Mouse (Mus musculus): ENCODE data around the gene Cd86. TPM values are rescaled to one million over a fixed set of nuclear protein-coding genes. Genes with fewer than 3 reads are reported as not detected.

Cd86 gene
- polyA plus RNA-seq, 1 experiment from 2014 or later = 2.6 TPM

- Histone ChIP-seq H3K9ac (no peak overlapping the region), H3K9me3 (no peaks in the 10 kb centered on the region), H3K27me3 (no peaks in the 10 kb centered on the region), H3K27ac (no peak overlapping the region), H3K4me3 (no peak overlapping the region), H3K4me2 (no peak overlapping the region), H3K4me1 (no peaks in the 10 kb centered on the region), H3K36me3 (no peaks in the 10 kb centered on the region)
- WGBS = 78% methylated on average over 6 of the region's 6 CpGs
- no peak for ATAC-seq (ENCODE audit: borderline replicate concordance, extremely low read depth, low FRiP score, low TSS enrichment)
Measured at GRCm38 (mm10) chr16:36684325-36684918, 18.5 kb upstream of the Cd86 start.

GRCm38 (mm10) chr16:36681829-36682228 lies 15.9 kb upstream of the Cd86 start:
- no peak overlapping the region for H3K4me2 ChIP-seq
- no peak overlapping the region for H3K4me3 ChIP-seq
- no peaks in the 10 kb centered on the region for H3K27me3 ChIP-seq
- no peaks in the 10 kb centered on the region for H3K4me1 ChIP-seq
- no peaks in the 10 kb centered on the region for H3K9me3 ChIP-seq
- H3K9ac ChIP-seq = no peak overlapping the region
- 95% methylated on average over 3 of the region's 3 CpGs for WGBS
- H3K27ac ChIP-seq = no peak overlapping the region
- no peak for ATAC-seq (ENCODE audit: borderline replicate concordance, extremely low read depth, low FRiP score, low TSS enrichment)
- H3K36me3 ChIP-seq = no peaks in the 10 kb centered on the region

DNA sequence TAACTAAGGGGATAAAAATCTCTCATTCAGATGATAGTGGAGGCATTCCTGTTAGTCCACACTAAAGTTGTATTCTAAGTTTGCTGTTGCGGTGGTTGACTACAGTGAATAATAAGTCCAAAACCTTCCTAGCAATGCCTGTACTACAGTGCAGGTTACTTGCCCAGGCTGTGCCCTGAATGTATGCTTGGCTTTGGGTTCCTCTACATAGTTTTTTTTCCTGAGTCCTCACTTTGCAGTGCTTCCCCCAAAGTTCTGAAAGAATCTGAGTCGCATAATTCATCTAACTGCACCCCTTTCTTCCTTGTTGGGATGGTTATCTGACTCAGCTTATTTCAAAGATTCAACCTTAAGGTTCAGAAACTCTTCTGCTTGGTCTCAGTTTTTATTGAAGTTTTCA lies 10.0 kb upstream of the Cd86 start:
- WGBS = 91% methylated on average over 2 of the region's 2 CpGs
- Histone ChIP-seq H3K36me3 (no peaks in the 10 kb centered on the region), H3K4me2 (no peak overlapping the region), H3K9ac (no peak overlapping the region), H3K27ac (no peak overlapping the region), H3K9me3 (no peaks in the 10 kb centered on the region), H3K4me3 (no peak overlapping the region), H3K4me1 (no peaks in the 10 kb centered on the region), H3K27me3 (no peaks in the 10 kb centered on the region)
- ATAC-seq (ENCODE audit: borderline replicate concordance, extremely low read depth, low FRiP score, low TSS enrichment) = no peak

DNA sequence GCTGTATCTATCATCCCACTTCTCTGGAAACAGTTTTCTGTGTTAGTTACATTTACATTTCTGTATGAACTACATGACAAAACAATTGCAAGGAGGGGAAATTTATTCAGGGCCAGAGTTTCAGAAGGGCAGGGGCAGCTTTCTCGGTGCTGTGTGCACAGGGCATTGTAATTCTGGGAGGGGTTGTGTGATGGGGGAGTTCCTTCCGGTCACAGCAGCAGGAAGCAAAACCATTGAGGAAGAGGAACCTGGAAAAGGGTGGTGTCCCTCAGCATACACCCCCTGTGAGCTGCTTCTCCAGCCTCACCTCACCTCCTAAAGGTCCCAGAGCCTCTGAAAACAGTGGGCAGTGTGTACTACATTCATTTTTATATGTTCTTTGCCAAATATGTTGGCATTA lies 9.4 kb upstream of the Cd86 start:
- Histone ChIP-seq H3K36me3 (no peaks in the 10 kb centered on the region), H3K9me3 (no peaks in the 10 kb centered on the region), H3K27ac (no peak overlapping the region), H3K4me1 (no peaks in the 10 kb centered on the region), H3K9ac (no peak overlapping the region), H3K4me2 (no peak overlapping the region), H3K4me3 (no peak overlapping the region), H3K27me3 (no peaks in the 10 kb centered on the region)
- ATAC-seq (ENCODE audit: borderline replicate concordance, extremely low read depth, low FRiP score, low TSS enrichment) = no peak
- 25% methylated on average over 2 of the region's 2 CpGs for WGBS

- ATAC-seq (ENCODE audit: borderline replicate concordance, extremely low read depth, low FRiP score, low TSS enrichment) = no peak
- H3K9me3 ChIP-seq = no peaks in the 10 kb centered on the region
- H3K27ac ChIP-seq = no peak overlapping the region
- no peak overlapping the region for H3K4me3 ChIP-seq
- no peaks in the 10 kb centered on the region for H3K36me3 ChIP-seq
- 63% methylated on average over 7 of the region's 7 CpGs for WGBS
- no peaks in the 10 kb centered on the region for H3K27me3 ChIP-seq
- no peak overlapping the region for H3K9ac ChIP-seq
- no peak overlapping the region for H3K4me2 ChIP-seq
- H3K4me1 ChIP-seq = no peaks in the 10 kb centered on the region
Measured at GRCm38 (mm10) chr16:36674457-36675204, 8.8 kb upstream of the Cd86 start.

GRCm38 (mm10) chr16:36673196-36673595 lies 7.3 kb upstream of the Cd86 start:
- Histone ChIP-seq H3K27ac (no peak overlapping the region), H3K4me1 (no peaks in the 10 kb centered on the region), H3K4me2 (no peak overlapping the region), H3K4me3 (no peak overlapping the region), H3K36me3 (no peaks in the 10 kb centered on the region), H3K9ac (no peak overlapping the region), H3K9me3 (no peaks in the 10 kb centered on the region), H3K27me3 (no peaks in the 10 kb centered on the region)
- 72% methylated on average over 4 of the region's 4 CpGs for WGBS
- no peak for ATAC-seq (ENCODE audit: borderline replicate concordance, extremely low read depth, low FRiP score, low TSS enrichment)

DNA sequence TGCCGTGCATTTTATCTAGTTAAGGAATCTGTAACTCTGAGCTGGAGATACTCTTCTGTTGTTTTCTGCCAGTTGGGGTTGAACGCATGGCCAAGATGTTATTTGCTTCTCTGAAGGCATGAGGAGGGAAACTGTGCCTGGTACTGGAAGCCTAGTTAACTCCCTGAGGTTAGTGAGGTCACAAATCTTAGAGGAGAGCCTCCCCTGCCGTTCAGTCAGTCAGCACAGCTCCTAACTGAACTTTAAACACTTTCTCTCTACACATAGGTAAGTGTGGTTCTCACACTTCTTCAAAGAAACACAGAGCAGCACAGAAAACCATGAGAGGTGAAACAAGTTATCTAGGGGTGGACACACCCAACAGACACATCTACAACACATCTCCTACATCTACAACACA lies 4.7 kb upstream of the Cd86 start:
- Histone ChIP-seq H3K27ac (no peak overlapping the region), H3K27me3 (no peaks in the 10 kb centered on the region), H3K4me3 (no peak overlapping the region), H3K36me3 (no peaks in the 10 kb centered on the region), H3K4me1 (no peaks in the 10 kb centered on the region), H3K4me2 (no peak overlapping the region), H3K9ac (no peak overlapping the region), H3K9me3 (no peaks in the 10 kb centered on the region)
- WGBS = 77% methylated on average over 3 of the region's 3 CpGs
- ATAC-seq (ENCODE audit: borderline replicate concordance, extremely low read depth, low FRiP score, low TSS enrichment) = no peak

GRCm38 (mm10) chr16:36666448-36667017 lies 652 bp upstream of the Cd86 start:
- Histone ChIP-seq H3K36me3 (no peaks in the 10 kb centered on the region), H3K27ac (no peak overlapping the region), H3K4me1 (no peaks in the 10 kb centered on the region), H3K9me3 (no peaks in the 10 kb centered on the region), H3K4me3 (no peak overlapping the region), H3K27me3 (no peaks in the 10 kb centered on the region), H3K4me2 (no peak overlapping the region), H3K9ac (no peak overlapping the region)
- 82% methylated on average over 10 of the region's 10 CpGs for WGBS
- ATAC-seq (ENCODE audit: borderline replicate concordance, extremely low read depth, low FRiP score, low TSS enrichment) = no peak

- no peak overlapping the region for H3K4me3 ChIP-seq
- H3K27ac ChIP-seq = no peak overlapping the region
- H3K4me1 ChIP-seq = no peaks in the 10 kb centered on the region
- 70% methylated on average over 5 of the region's 5 CpGs for WGBS
- no peaks in the 10 kb centered on the region for H3K27me3 ChIP-seq
- H3K4me2 ChIP-seq = no peak overlapping the region
- no peak overlapping the region for H3K9ac ChIP-seq
- H3K36me3 ChIP-seq = no peaks in the 10 kb centered on the region
- no peaks in the 10 kb centered on the region for H3K9me3 ChIP-seq
- no peak for ATAC-seq (ENCODE audit: borderline replicate concordance, extremely low read depth, low FRiP score, low TSS enrichment)
Measured at GRCm38 (mm10) chr16:36663484-36663883, 2.4 kb downstream of the Cd86 start.

DNA sequence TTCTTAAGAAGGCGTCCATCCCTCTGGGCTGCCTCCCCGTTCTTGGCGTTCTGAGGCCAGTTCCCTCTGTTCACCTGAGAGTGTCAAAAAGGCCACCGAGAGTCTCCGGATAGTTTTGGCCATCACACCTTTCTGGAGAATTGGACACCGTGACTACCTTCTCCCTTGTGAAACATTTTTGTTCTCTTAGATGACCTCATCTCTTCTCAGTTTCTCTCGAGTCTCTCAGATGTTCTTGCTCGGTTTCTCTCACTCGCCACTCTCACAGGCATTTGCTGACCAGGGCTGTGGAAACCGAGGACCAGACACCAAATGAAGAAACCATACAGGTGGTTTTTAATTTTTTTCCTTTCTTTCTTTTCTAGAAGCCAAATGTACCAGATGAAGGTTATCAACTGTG lies 4.6 kb downstream of the Cd86 start:
- 83% methylated on average over 10 of the region's 10 CpGs for WGBS
- Histone ChIP-seq H3K4me2 (no peak overlapping the region), H3K27ac (no peak overlapping the region), H3K36me3 (no peaks in the 10 kb centered on the region), H3K4me3 (no peak overlapping the region), H3K9ac (no peak overlapping the region), H3K4me1 (no peaks in the 10 kb centered on the region), H3K27me3 (no peaks in the 10 kb centered on the region), H3K9me3 (no peaks in the 10 kb centered on the region)
- no peak for ATAC-seq (ENCODE audit: borderline replicate concordance, extremely low read depth, low FRiP score, low TSS enrichment)

- ATAC-seq (ENCODE audit: borderline replicate concordance, extremely low read depth, low FRiP score, low TSS enrichment) = no peak
- H3K9me3 ChIP-seq = no peaks in the 10 kb centered on the region
- H3K4me3 ChIP-seq = no peak overlapping the region
- no peak overlapping the region for H3K27ac ChIP-seq
- H3K4me1 ChIP-seq = no peaks in the 10 kb centered on the region
- no peak overlapping the region for H3K4me2 ChIP-seq
- H3K27me3 ChIP-seq = no peaks in the 10 kb centered on the region
- H3K9ac ChIP-seq = no peak overlapping the region
- H3K36me3 ChIP-seq = no peaks in the 10 kb centered on the region
- 74% methylated on average over 4 of the region's 4 CpGs for WGBS
Measured at GRCm38 (mm10) chr16:36655910-36656309, 10.0 kb downstream of the Cd86 start.

DNA sequence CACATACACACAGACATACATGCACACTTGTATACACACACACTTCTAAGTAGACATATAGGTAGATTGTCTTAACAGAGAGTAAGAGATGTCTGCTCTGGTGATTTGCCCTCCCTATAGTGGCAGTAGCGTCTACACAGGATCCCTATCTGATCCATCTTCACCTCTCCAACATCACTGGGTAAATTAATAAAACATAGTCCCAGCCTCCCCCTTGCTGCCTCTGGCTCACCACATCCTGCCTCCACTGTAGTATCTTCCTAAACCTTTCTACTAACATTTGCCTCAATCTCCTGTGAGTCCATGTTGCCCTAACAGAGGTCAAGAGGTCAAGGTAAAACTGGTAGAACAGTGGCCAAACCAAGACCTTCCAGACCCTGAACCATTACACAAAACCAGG lies 10.7 kb downstream of the Cd86 start:
- Histone ChIP-seq H3K9me3 (no peaks in the 10 kb centered on the region), H3K27me3 (no peaks in the 10 kb centered on the region), H3K4me3 (no peak overlapping the region), H3K4me2 (no peak overlapping the region), H3K27ac (no peak overlapping the region), H3K9ac (no peak overlapping the region), H3K36me3 (no peaks in the 10 kb centered on the region), H3K4me1 (no peaks in the 10 kb centered on the region)
- ATAC-seq (ENCODE audit: borderline replicate concordance, extremely low read depth, low FRiP score, low TSS enrichment) = no peak
- 91% methylated on average over 1 of the region's 1 CpGs for WGBS
